Mouse (Mus musculus) myocyte (in vitro differentiated cells): ENCODE measurements around the gene Ecsit. TPM values are rescaled to one million over a fixed set of nuclear protein-coding genes. Genes with fewer than 3 reads are reported as not detected.

Source experiments
- H3K27me3 ChIP-seq: one replicate; pipeline ENCODE4 v1.6.1; 2011; ENCODE audit not compliant: control insufficient read depth, insufficient read depth, insufficient read length
- H3K36me3 ChIP-seq: one replicate; pipeline ENCODE4 v1.6.1; 2011; ENCODE audit not compliant: control insufficient read depth, insufficient read depth
- H3K4me2 ChIP-seq: one replicate; pipeline ENCODE4 v1.6.1; 2011; ENCODE audit warnings: low read depth, control low read depth
- H3K4me3 ChIP-seq: one replicate; pipeline ENCODE4 v1.5.1; 2011; ENCODE audit warnings: mild to moderate bottlenecking, control low read depth, moderate library complexity
- H3K79me2 ChIP-seq: one replicate; pipeline ENCODE4 v1.6.1; 2011; ENCODE audit not compliant: control insufficient read depth, insufficient read depth
- H3ac ChIP-seq: one replicate; pipeline ENCODE4 v1.6.1; 2011; ENCODE audit not compliant: control insufficient read depth, insufficient read length
- CEBPB ChIP-seq: IDR thresholded peaks from 2 replicates; pipeline ENCODE4 v1.6.1; 2011; ENCODE audit warnings: mild to moderate bottlenecking, moderate library complexity; ENCODE audit not compliant: poor library complexity, insufficient read depth, severe bottlenecking
- E2F4 ChIP-seq: IDR thresholded peaks from one replicate; pipeline ENCODE4 v1.6.1; 2011; ENCODE audit warnings: mild to moderate bottlenecking, control low read depth, moderate library complexity; ENCODE audit not compliant: insufficient read depth
- MAX ChIP-seq: IDR thresholded peaks from one replicate; pipeline ENCODE4 v1.6.1; 2011; ENCODE audit warnings: low read depth, mild to moderate bottlenecking, control low read depth
- MYOD1 ChIP-seq, 3 experiments: IDR thresholded peaks; one replicate each; pipeline ENCODE4 v1.6.1; 2011; ENCODE audit warnings: control low read depth in 2 of 3, low read depth in 2 of 3, mild to moderate bottlenecking in 2 of 3, moderate library complexity in 1 of 3; ENCODE audit not compliant: insufficient read length in 2 of 3, control insufficient read depth in 1 of 3
- MYOG ChIP-seq, 3 experiments: IDR thresholded peaks; one replicate each; pipeline ENCODE4 v1.6.1; 2011; ENCODE audit warnings: control low read depth in 2 of 3, low read depth in 2 of 3, mild to moderate bottlenecking in 2 of 3; ENCODE audit not compliant: insufficient read length in 2 of 3, control insufficient read depth in 1 of 3, insufficient read depth in 1 of 3
- POLR2A ChIP-seq: IDR thresholded peaks from one replicate; pipeline ENCODE4 v1.6.1; 2011; ENCODE audit warnings: low read depth, mild to moderate bottlenecking, control low read depth, moderate library complexity; ENCODE audit not compliant: insufficient read length
- POLR2AphosphoS2 ChIP-seq: IDR thresholded peaks from one replicate; pipeline ENCODE4 v1.6.1; 2011; ENCODE audit warnings: low read depth, control low read depth; ENCODE audit not compliant: insufficient read length
- REST ChIP-seq: IDR thresholded peaks from one replicate; pipeline ENCODE4 v1.6.1; 2011; ENCODE audit warnings: mild to moderate bottlenecking, control low read depth, moderate library complexity; ENCODE audit not compliant: insufficient read depth, insufficient read length
- SRF ChIP-seq: IDR thresholded peaks from one replicate; pipeline ENCODE4 v1.6.1; 2011; ENCODE audit warnings: low read depth; ENCODE audit not compliant: control insufficient read depth, insufficient read length
- TCF12 ChIP-seq: IDR thresholded peaks from one replicate; pipeline ENCODE4 v1.6.1; 2011; ENCODE audit warnings: mild to moderate bottlenecking, control low read depth; ENCODE audit not compliant: poor library complexity, insufficient read depth, severe bottlenecking
- TCF3 ChIP-seq: IDR thresholded peaks from one replicate; pipeline ENCODE4 v1.6.1; 2011; ENCODE audit warnings: low read depth, control low read depth; ENCODE audit not compliant: insufficient read length
- USF1 ChIP-seq: IDR thresholded peaks from one replicate; pipeline ENCODE4 v1.6.1; 2011; ENCODE audit warnings: low read depth, mild to moderate bottlenecking, control low read depth, moderate library complexity
- polyA plus RNA-seq: library from polyadenylated mRNA; unstranded; fragments of >200 nt; fragmentation: generic; extraction: Trizol; gene quantifications from one replicate; pipeline ENCODE4 v1.2.1, GENCODE M21; 2012; ENCODE audit warnings: missing spikeins

Gene Ecsit
- polyA plus RNA-seq, 1 experiment: 37.0 TPM

GRCm38 (mm10) chr9:22119543-22119942, 34.3 kb upstream of the Ecsit start:
- Histone ChIP-seq H3K4me3 (no peak overlapping the region), H3ac (no peak overlapping the region), H3K4me2 (no peak overlapping the region), H3K36me3 (no peaks in the 10 kb centered on the region), H3K27me3 (peaks cover 9% of the 10 kb centered on the region), H3K79me2 (peaks cover 14% of the 10 kb centered on the region)
- TF ChIP-seq SRF (no peak), TCF12 (no peak), TCF3 (no peak), POLR2A (no peak)

GRCm38 (mm10) chr9:22117754-22118456, 32.7 kb upstream of the Ecsit start:
- TF ChIP-seq MYOD1 (IDR thresholded peaks at IDR 0.05; ENCODE audit: control insufficient read depth in 1 of 3, insufficient read length in 2 of 3, low read depth in 2 of 3) (no peak), USF1 (no peak), MYOG (IDR thresholded peaks at IDR 0.05; ENCODE audit: control insufficient read depth in 1 of 3, insufficient read depth in 1 of 3, insufficient read length in 2 of 3, low read depth in 2 of 3) (no peak), MAX (no peak), POLR2A (no peak)
- Histone ChIP-seq H3K4me3 (peak overlapping the region; percentile 44), H3K79me2 (peaks cover 14% of the 10 kb centered on the region), H3K36me3 (peaks cover 7% of the 10 kb centered on the region), H3ac (peak overlapping the region; percentile 24), H3K4me2 (peak overlapping the region; percentile 96), H3K27me3 (peaks cover 9% of the 10 kb centered on the region)

- peaks cover 7% of the 10 kb centered on the region for H3K36me3 ChIP-seq
- peak within 1 kb of the TSS; percentile 24 for H3ac ChIP-seq
- peak within 1 kb of the TSS; percentile 96 for H3K4me2 ChIP-seq
- peak; percentile 67 for TF ChIP-seq POLR2A
- peak; percentile 83 for TF ChIP-seq POLR2AphosphoS2
- no peak for TF ChIP-seq TCF3
- peak; percentile 79 for TF ChIP-seq E2F4
- peaks cover 14% of the 10 kb centered on the region for H3K79me2 ChIP-seq
- H3K4me3 ChIP-seq: peak within 1 kb of the TSS; percentile 44
- H3K27me3 ChIP-seq: peaks cover 9% of the 10 kb centered on the region
These were observed 31.6 kb upstream of the Ecsit start, which contains the start of gene Elof1 for GRCm38 (mm10) chr9:22116740-22117426. Elof1 (minus strand) TSS chr9:22117172.

GRCm38 (mm10) chr9:22116086-22116485, 30.8 kb upstream of the Ecsit start:
- peak overlapping the region; percentile 70 for H3K4me2 ChIP-seq
- H3ac ChIP-seq: peak overlapping the region; percentile 24
- H3K4me3 ChIP-seq: peak overlapping the region; percentile 44
- peaks cover 9% of the 10 kb centered on the region for H3K27me3 ChIP-seq
- H3K79me2 ChIP-seq: peaks cover 14% of the 10 kb centered on the region
- TF ChIP-seq MYOG (IDR thresholded peaks at IDR 0.05; ENCODE audit: control insufficient read depth in 1 of 3, insufficient read depth in 1 of 3, insufficient read length in 2 of 3, low read depth in 2 of 3) (no peak), MAX (no peak), TCF12 (no peak), CEBPB (no peak), E2F4 (no peak), USF1 (no peak), REST (no peak), POLR2A (no peak), TCF3 (no peak), POLR2AphosphoS2 (no peak), SRF (no peak), MYOD1 (IDR thresholded peaks at IDR 0.05; ENCODE audit: control insufficient read depth in 1 of 3, insufficient read length in 2 of 3, low read depth in 2 of 3) (no peak)
- H3K36me3 ChIP-seq: peaks cover 7% of the 10 kb centered on the region

GRCm38 (mm10) chr9:22115635-22116034, 30.4 kb upstream of the Ecsit start:
- H3K4me2 ChIP-seq: peak overlapping the region; percentile 70
- no peak for TF ChIP-seq REST
- TF ChIP-seq TCF12: no peak
- no peak for TF ChIP-seq POLR2AphosphoS2
- no peak for TF ChIP-seq TCF3
- TF ChIP-seq POLR2A: no peak
- H3K36me3 ChIP-seq: peaks cover 7% of the 10 kb centered on the region
- no peak overlapping the region for H3ac ChIP-seq
- H3K4me3 ChIP-seq: peak overlapping the region; percentile 44
- H3K27me3 ChIP-seq: peaks cover 9% of the 10 kb centered on the region
- peaks cover 14% of the 10 kb centered on the region for H3K79me2 ChIP-seq
